Mouse (Mus musculus) heart, adult 2 months (tissue): ENCODE results near the gene Avp. TPM values are rescaled to one million over a fixed set of nuclear protein-coding genes. Genes with fewer than 3 reads are reported as not detected.

Source experiments
- DNase-seq, 2 experiments: peaks; one replicate each; pipeline ENCODE4 v3.0.0; 2021
- H3K27ac ChIP-seq: fragments of 200-600 bp; 2 replicates; pipeline ENCODE4 v1.8.1; 2022
- H3K27me3 ChIP-seq: fragments of 200-500 bp; 2 replicates; pipeline ENCODE4 v1.6.1; 2012; ENCODE audit warnings: mild to moderate bottlenecking, low read length, inconsistent platforms, mixed read lengths; ENCODE audit not compliant: control insufficient read depth, insufficient read depth
- H3K36me3 ChIP-seq: fragments of 200-500 bp; 2 replicates; pipeline ENCODE4 v1.6.1; 2012; ENCODE audit warnings: low read length, inconsistent platforms; ENCODE audit not compliant: control insufficient read depth, insufficient read depth
- H3K4me1 ChIP-seq: fragments of 200-500 bp; 2 replicates; pipeline ENCODE4 v1.6.1; 2011; ENCODE audit warnings: low read length; ENCODE audit not compliant: control insufficient read depth, insufficient read depth
- H3K4me3 ChIP-seq: fragments of 200-600 bp; 2 replicates; pipeline ENCODE4 v1.8.1; 2022
- H3K79me2 ChIP-seq: fragments of 200-500 bp; replicated peaks from 2 replicates; pipeline ENCODE4 v1.6.1; 2012; ENCODE audit warnings: mild to moderate bottlenecking, inconsistent platforms, low read length, moderate library complexity, mixed read lengths; ENCODE audit not compliant: control insufficient read depth, insufficient read depth
- H3K9ac ChIP-seq: fragments of 200-500 bp; 2 replicates; pipeline ENCODE4 v1.6.1; 2012; ENCODE audit warnings: low read depth, mild to moderate bottlenecking, control low read depth, inconsistent platforms, low read length, mixed read lengths
- CTCF ChIP-seq: fragments of 200-600 bp; IDR thresholded peaks from 2 replicates; pipeline ENCODE4 v1.8.1; 2022; ENCODE audit warnings: antibody characterized with exemption, mild to moderate bottlenecking, moderate library complexity
- EP300 ChIP-seq: fragments of 200-500 bp; IDR thresholded peaks from 2 replicates; pipeline ENCODE4 v1.6.1; 2011; ENCODE audit warnings: low read depth, low read length, control low read depth; ENCODE audit not compliant: insufficient read depth
- POLR2A ChIP-seq: fragments of 200-500 bp; IDR thresholded peaks from 2 replicates; pipeline ENCODE4 v1.6.1; 2011; ENCODE audit warnings: mild to moderate bottlenecking, low read depth, low read length, control low read depth; ENCODE audit not compliant: insufficient read depth
- WGBS: fragments of 180-500 bp; shearing (Covaris S2); methylation state at CpG from one replicate; pipeline ENCODE4 v1.1.7; 2018; 5-methylcytosine and 5-hydroxymethylcytosine counted together
- intact Hi-C: fragments of 180-260 bp; cut with DNase I; formaldehyde crosslinking; loops from one replicate; pipeline ENCODE4 v1.15.1; 2025
- polyA plus RNA-seq: library from polyadenylated mRNA; depleted of rRNA; stranded (reverse); fragments of >200 nt; gene quantifications from 2 replicates; pipeline ENCODE4 v1.2.3, GENCODE M21; 2012
- total RNA-seq, 2 experiments: library from RNA; stranded (reverse); gene quantifications; 2 replicates each; pipeline ENCODE4 v1.2.3; 2021

Avp gene
- total and polyA plus RNA-seq, 3 experiments = 9.8 to 10.3 TPM; not detected in 1

DNA sequence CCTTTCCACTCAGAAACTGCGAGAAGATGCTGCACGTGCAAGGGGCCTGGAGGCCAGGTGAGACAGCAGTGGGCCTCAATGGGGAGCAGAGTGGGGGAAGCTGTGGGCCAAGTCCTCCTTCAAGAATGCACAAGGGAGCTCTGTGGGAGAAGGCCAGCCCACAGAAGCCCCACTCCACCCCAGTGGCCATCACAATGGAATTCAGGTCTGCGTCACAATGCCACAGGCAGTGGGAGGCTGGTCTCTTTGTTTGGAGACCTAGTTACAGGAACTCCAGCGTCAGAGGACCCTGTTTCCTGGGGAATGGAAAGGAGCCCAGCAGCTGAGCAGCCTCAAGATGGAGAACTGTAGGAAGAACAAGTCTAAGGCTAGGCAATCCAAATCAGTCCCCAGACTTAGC, 6.8 kb upstream of the Avp start:
- H3K79me2 ChIP-seq = no peaks in the 10 kb centered on the region
- H3K4me3 ChIP-seq = no peak overlapping the region
- no peak for TF ChIP-seq EP300
- no peak for TF ChIP-seq POLR2A
- TF ChIP-seq CTCF = no peak
- DNase-seq = no peak
- no peaks in the 10 kb centered on the region for H3K36me3 ChIP-seq
- no peak overlapping the region for H3K9ac ChIP-seq
- 71% methylated on average over 4 of the region's 4 CpGs for WGBS
- peaks cover 2% of the 10 kb centered on the region; the same call in 1 of the 2 replicates for H3K4me1 ChIP-seq
- intact Hi-C loops = no loop called here
- no peaks in the 10 kb centered on the region for H3K27me3 ChIP-seq
- H3K27ac ChIP-seq = peak overlapping the region; percentile 54

GRCm38 (mm10) chr2:130588373-130588772, 6.0 kb upstream of the Avp start:
- no peak overlapping the region for H3K4me3 ChIP-seq
- DNase-seq = no peak
- H3K27me3 ChIP-seq = no peaks in the 10 kb centered on the region
- intact Hi-C loops = no loop called here
- no peak overlapping the region for H3K9ac ChIP-seq
- no peak overlapping the region for H3K27ac ChIP-seq
- no peaks in the 10 kb centered on the region for H3K36me3 ChIP-seq
- H3K4me1 ChIP-seq = peaks cover 2% of the 10 kb centered on the region; the same call in 1 of the 2 replicates
- no peaks in the 10 kb centered on the region for H3K79me2 ChIP-seq
- 50% methylated on average over 2 of the region's 2 CpGs for WGBS
- no peak for TF ChIP-seq EP300
- TF ChIP-seq CTCF = no peak
- no peak for TF ChIP-seq POLR2A

DNA sequence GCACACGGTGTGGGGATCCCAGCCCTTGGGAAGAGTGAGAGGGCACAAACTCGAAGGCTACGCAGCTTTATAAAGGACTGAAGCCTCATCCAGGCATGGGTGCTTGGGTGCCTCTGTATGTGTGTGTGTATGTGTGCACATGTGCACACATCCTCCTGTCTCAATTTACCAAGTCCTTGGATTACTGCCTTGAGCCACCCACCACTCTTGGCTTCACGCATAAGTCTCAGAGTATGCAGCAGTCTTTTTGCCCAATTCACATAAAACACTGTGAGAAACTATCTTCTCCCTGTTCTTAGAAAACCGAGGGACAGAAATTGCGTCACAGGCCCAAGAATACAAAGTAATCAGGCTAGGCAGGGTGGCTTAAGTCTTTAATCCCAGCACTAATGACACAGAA, 3.7 kb upstream of the Avp start:
- Histone ChIP-seq H3K36me3 (no peaks in the 10 kb centered on the region), H3K9ac (no peak overlapping the region), H3K79me2 (no peaks in the 10 kb centered on the region), H3K27me3 (peaks cover 1% of the 10 kb centered on the region; the same call in 1 of the 2 replicates), H3K4me1 (peaks cover 2% of the 10 kb centered on the region; the same call in 1 of the 2 replicates), H3K27ac (no peak overlapping the region), H3K4me3 (no peak overlapping the region)
- DNase-seq = no peak
- TF ChIP-seq CTCF = no peak
- no peak for TF ChIP-seq POLR2A
- no peak for TF ChIP-seq EP300
- 85% methylated on average over 6 of the region's 6 CpGs for WGBS
- intact Hi-C loops = no loop called here

- Histone ChIP-seq H3K27me3 (peaks cover 13% of the 10 kb centered on the region), H3K36me3 (no peaks in the 10 kb centered on the region), H3K9ac (no peak overlapping the region), H3K79me2 (no peaks in the 10 kb centered on the region), H3K4me1 (no peaks in the 10 kb centered on the region), H3K27ac (no peak overlapping the region), H3K4me3 (no peak overlapping the region)
- DNase-seq = peak in 1 of 2 experiments; percentile 21
- TF ChIP-seq CTCF = no peak
- no peak for TF ChIP-seq EP300
- no peak for TF ChIP-seq POLR2A
- intact Hi-C loops = no loop called here
- 46% methylated on average over 10 of the region's 10 CpGs for WGBS
Observed at GRCm38 (mm10) chr2:130583902-130584560, 1.7 kb upstream of the Avp start.

DNA sequence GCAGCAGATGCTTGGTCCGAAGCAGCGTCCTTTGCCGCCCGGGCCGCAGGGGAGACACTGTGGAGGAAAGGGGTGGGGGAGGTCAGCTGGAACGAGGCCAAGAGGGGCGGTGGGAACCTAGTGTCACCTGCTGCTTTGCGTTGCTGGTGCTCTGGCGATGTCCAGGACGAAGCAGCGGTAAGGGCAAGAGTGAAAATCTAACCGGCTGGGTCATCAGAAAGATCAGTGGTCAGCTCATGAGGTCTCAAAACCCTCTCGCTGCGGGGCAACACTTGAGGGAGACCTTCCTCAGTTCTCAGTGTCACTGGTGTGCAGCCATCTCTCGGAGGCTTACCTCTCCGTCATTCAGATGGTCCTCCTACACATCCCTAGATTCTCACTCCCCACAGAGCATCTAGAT, 1.2 kb downstream of the Avp start:
- Histone ChIP-seq H3K9ac (no peak overlapping the region), H3K4me1 (no peaks in the 10 kb centered on the region), H3K4me3 (no peak overlapping the region), H3K27me3 (peaks cover 24% of the 10 kb centered on the region), H3K27ac (no peak overlapping the region), H3K36me3 (no peaks in the 10 kb centered on the region), H3K79me2 (no peaks in the 10 kb centered on the region)
- intact Hi-C loops = no loop called here
- no peak for DNase-seq
- TF ChIP-seq POLR2A (no peak), EP300 (no peak), CTCF (no peak)
- WGBS = 14% methylated on average over 16 of the region's 16 CpGs

DNA sequence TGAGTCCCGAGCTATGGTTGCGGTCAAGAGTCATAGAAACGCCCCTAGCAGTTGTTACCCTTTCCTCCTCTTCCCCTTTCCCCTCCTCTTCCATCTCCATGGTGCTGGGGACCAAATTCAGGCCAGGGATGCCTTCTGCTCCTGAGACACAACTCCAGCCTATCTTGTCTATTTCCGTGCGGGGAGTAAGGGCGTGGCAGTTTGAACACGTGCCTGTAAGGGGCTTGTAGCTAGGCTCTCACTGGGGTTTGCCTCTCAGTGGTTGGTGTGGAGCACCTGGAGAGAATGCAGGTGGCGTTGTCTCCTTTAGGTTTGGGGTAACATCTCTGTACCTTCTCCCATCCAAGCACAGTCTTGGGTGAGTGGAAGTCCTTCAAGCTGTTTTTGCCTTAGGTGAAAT, 2.6 kb downstream of the Avp start:
- no peak for TF ChIP-seq POLR2A
- TF ChIP-seq CTCF = no peak
- TF ChIP-seq EP300 = no peak
- WGBS = 13% methylated on average over 8 of the region's 8 CpGs
- H3K4me3 ChIP-seq = no peak overlapping the region
- no peaks in the 10 kb centered on the region for H3K36me3 ChIP-seq
- intact Hi-C loops = no loop called here
- H3K4me1 ChIP-seq = no peaks in the 10 kb centered on the region
- DNase-seq = no peak
- H3K9ac ChIP-seq = no peak overlapping the region
- H3K79me2 ChIP-seq = no peaks in the 10 kb centered on the region
- H3K27ac ChIP-seq = no peak overlapping the region
- H3K27me3 ChIP-seq = peaks cover 25% of the 10 kb centered on the region
